Mouse (Mus musculus) CD4-positive helper T cell, adult 2 months (primary cell): ENCODE measurements around the gene Tbx1.
A peak's percentile ranks its signal among the peaks of the same experiment; 100 is the strongest.

Experiments
- DNase-seq: peaks from one replicate; pipeline ENCODE4 v3.0.0-alpha.2; 2012; ENCODE audit warnings: low read depth, missing footprints, low spot score

The Tbx1 gene

GRCm38 (mm10) chr16:18589804-18590790 is at the start of gene Tbx1:
Gene Tbx1 (minus strand): TSS chr16:18590671.
- peak; percentile 64 for DNase-seq

- no peak for DNase-seq
These were observed 49.0 kb upstream of the Tbx1 start for GRCm38 (mm10) chr16:18639382-18639929.

- no peak for DNase-seq
These were observed 47.9 kb upstream of the Tbx1 start for GRCm38 (mm10) chr16:18638396-18638795.

- DNase-seq: no peak
These were observed 46.3 kb upstream of the Tbx1 start for GRCm38 (mm10) chr16:18636804-18637203.

GRCm38 (mm10) chr16:18636401-18636800 is 45.9 kb upstream of the Tbx1 start:
- DNase-seq: no peak

- no peak for DNase-seq
These were observed 42.9 kb upstream of the Tbx1 start for GRCm38 (mm10) chr16:18633333-18633732.

GRCm38 (mm10) chr16:18632816-18633215 is 42.3 kb upstream of the Tbx1 start:
- DNase-seq: no peak

- DNase-seq: no peak
These were observed 41.6 kb upstream of the Tbx1 start for GRCm38 (mm10) chr16:18632059-18632458.

GRCm38 (mm10) chr16:18631141-18631540 is 40.7 kb upstream of the Tbx1 start:
- no peak for DNase-seq

GRCm38 (mm10) chr16:18630291-18630690 is 39.8 kb upstream of the Tbx1 start:
- no peak for DNase-seq

- DNase-seq: peak; percentile 41
These were observed 39.1 kb upstream of the Tbx1 start, which contains the start of gene Sept5 for GRCm38 (mm10) chr16:18629390-18630231. Gene Sept5 (minus strand): TSS chr16:18629954.

- no peak for DNase-seq
These were observed 38.5 kb upstream of the Tbx1 start for GRCm38 (mm10) chr16:18628948-18629340.

- no peak for DNase-seq
These were observed 37.9 kb upstream of the Tbx1 start for GRCm38 (mm10) chr16:18628206-18628947.

- no peak for DNase-seq
These were observed 36.7 kb upstream of the Tbx1 start for GRCm38 (mm10) chr16:18627163-18627562.

GRCm38 (mm10) chr16:18626376-18626878 is 36.0 kb upstream of the Tbx1 start, which contains the start of gene Gm49601:
Gene Gm49601 (minus strand): TSS chr16:18626427.
- peak; percentile 86 for DNase-seq

GRCm38 (mm10) chr16:18625791-18626311 is 35.4 kb upstream of the Tbx1 start:
- DNase-seq: no peak

GRCm38 (mm10) chr16:18625097-18625496 is 34.6 kb upstream of the Tbx1 start:
- DNase-seq: no peak

GRCm38 (mm10) chr16:18624641-18625040 is 34.2 kb upstream of the Tbx1 start:
- DNase-seq: no peak

- DNase-seq: no peak
These were observed 33.5 kb upstream of the Tbx1 start for GRCm38 (mm10) chr16:18623751-18624540.
